In the genomic region with DNA sequence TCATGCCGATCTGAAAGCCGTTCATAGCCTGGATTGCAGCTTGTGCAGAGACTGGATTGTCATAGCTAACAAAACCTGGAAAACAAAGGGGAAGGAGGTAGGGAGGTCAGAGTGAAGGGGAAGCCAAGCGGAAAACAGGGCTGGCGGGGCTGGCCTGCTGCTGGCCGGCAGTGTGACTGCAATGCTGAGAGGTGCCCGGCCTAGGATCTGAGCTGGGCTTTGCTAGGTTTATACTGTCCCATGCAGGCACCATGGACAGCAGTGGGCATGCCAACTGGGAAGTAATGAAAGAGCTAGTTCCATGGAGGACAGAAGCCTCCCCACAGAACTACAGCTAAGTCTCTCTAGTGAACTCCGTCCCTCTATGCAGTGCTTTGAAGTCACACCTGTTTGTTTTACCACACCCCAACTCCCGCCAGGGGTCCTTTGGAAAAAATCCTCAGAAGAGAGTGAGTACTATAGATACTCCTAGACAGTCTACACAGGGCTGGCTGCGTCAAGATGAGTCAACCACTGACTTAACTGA, we compare ENCODE assay signal across 8 mouse cellular contexts.
DNase-seq lines count a peak whose midpoint lies in the region; ATAC-seq and TF ChIP-seq lines count a peak whose summit lies in the region.

No protein-coding gene starts in this region.

- H3K27ac ChIP-seq in cerebellum, adult 2 months (ENCODE audit: insufficient read depth, low read length): no peak overlapping the region
- peak overlapping the region; percentile 13; the same call in 1 of the 2 replicates for H3K27ac ChIP-seq in heart, embryonic 16.5 days (ENCODE audit: low read length)
- H3K27ac ChIP-seq in limb, embryonic 12.5 days: peak overlapping the region; percentile 35; the same call in 1 of the 2 replicates

- no peak for DNase-seq in frontal cortex, postnatal 36 days (ENCODE audit: low spot score in 2 of 2)
- DNase-seq in cerebellum, adult 2 months: peak; percentile 37 to 41
- DNase-seq in spleen, postnatal 4 days (ENCODE audit: low spot score in 2 of 2): no peak
- DNase-seq in left cerebral cortex, postnatal 25 days (ENCODE audit: low spot score in 2 of 2): no peak
- DNase-seq in lung, adult 2 months: no peak

- ATAC-seq in frontal cortex, adult (ENCODE audit: low TSS enrichment): peak; percentile 18
- ATAC-seq in heart, embryonic 16.5 days (replicated peaks; ENCODE audit: extremely low read depth, insufficient read depth, low FRiP score): peak; percentile 72; the same call in 1 of the 2 replicates
- ATAC-seq in limb, embryonic 12.5 days (ENCODE audit: insufficient number of reproducible peaks, insufficient read depth, low FRiP score, low TSS enrichment, low read depth): no peak

- peaks cover 9% of the 10 kb centered on the region; the same call in 1 of the 2 replicates for H3K36me3 ChIP-seq in heart, embryonic 16.5 days (ENCODE audit: control insufficient read depth, insufficient read depth)
- H3K36me3 ChIP-seq in limb, embryonic 12.5 days: no peaks in the 10 kb centered on the region

- no peaks in the 10 kb centered on the region for H3K9me3 ChIP-seq in heart, embryonic 16.5 days (replicated peaks; ENCODE audit: control insufficient read depth, low read length)
- H3K9me3 ChIP-seq in limb, embryonic 12.5 days: no peaks in the 10 kb centered on the region

- no peak overlapping the region for H3K4me3 ChIP-seq in cerebellum, adult 2 months (replicated peaks; ENCODE audit: insufficient read depth, low read depth, low read length)
- H3K4me3 ChIP-seq in heart, embryonic 16.5 days (ENCODE audit: low read length): no peak overlapping the region
- H3K4me3 ChIP-seq in limb, embryonic 12.5 days (replicated peaks): no peak overlapping the region
- no peak overlapping the region for H3K4me3 ChIP-seq in lung, adult 2 months (replicated peaks; ENCODE audit: extremely low read depth, low read depth, low read length)

- H3K4me2 ChIP-seq in heart, embryonic 16.5 days (ENCODE audit: low read depth, low read length): no peak overlapping the region
- H3K4me2 ChIP-seq in limb, embryonic 12.5 days: no peak overlapping the region

- no peaks in the 10 kb centered on the region for H3K27me3 ChIP-seq in cerebellum, adult 2 months (ENCODE audit: control insufficient read depth, insufficient read depth, low read length)
- no peaks in the 10 kb centered on the region for H3K27me3 ChIP-seq in heart, embryonic 16.5 days (ENCODE audit: control insufficient read depth, insufficient read depth, low read length)
- no peaks in the 10 kb centered on the region for H3K27me3 ChIP-seq in limb, embryonic 12.5 days

- WGBS in cerebellum, adult 2 months: 30% methylated on average over 9 of the region's 9 CpGs
- 56% methylated on average over 9 of the region's 9 CpGs for WGBS in heart, embryonic 16.5 days
- 63% methylated on average over 9 of the region's 9 CpGs for WGBS in limb, embryonic 12.5 days
- 64% methylated on average over 9 of the region's 9 CpGs for WGBS in lung, adult 2 months

- H3K4me1 ChIP-seq in cerebellum, adult 2 months (ENCODE audit: control insufficient read depth, insufficient read depth, low read length): peaks cover 6% of the 10 kb centered on the region
- peaks cover 2% of the 10 kb centered on the region; the same call in 1 of the 2 replicates for H3K4me1 ChIP-seq in heart, embryonic 16.5 days (ENCODE audit: control insufficient read depth, insufficient read depth, low read length)
- peaks cover 7% of the 10 kb centered on the region for H3K4me1 ChIP-seq in limb, embryonic 12.5 days (replicated peaks)
- 0 out of 2 replicates have a peak, but pooled peaks cover 2% of the 10 kb centered on the region for H3K4me1 ChIP-seq in lung, adult 2 months (ENCODE audit: control insufficient read depth, insufficient read depth, low read length)

- intact Hi-C loops in left cerebral cortex, postnatal 25 days (cut with DNase I): no loop called here

- no peak overlapping the region for H3K9ac ChIP-seq in heart, embryonic 16.5 days (ENCODE audit: low read length)
- no peak overlapping the region for H3K9ac ChIP-seq in limb, embryonic 12.5 days (replicated peaks)

- no peak for TF ChIP-seq POLR2A in cerebellum, adult 2 months (IDR thresholded peaks at IDR 0.05; ENCODE audit: borderline replicate concordance, insufficient read depth, low read length)
- no peak for TF ChIP-seq POLR2A in lung, adult 2 months (IDR thresholded peaks at IDR 0.05; ENCODE audit: borderline replicate concordance, extremely low read depth, low read depth, low read length)

- TF ChIP-seq CTCF in cerebellum, adult 2 months (IDR thresholded peaks at IDR 0.05; ENCODE audit: borderline replicate concordance, insufficient read depth, low read depth, low read length): no peak
- no peak for TF ChIP-seq CTCF in lung, adult 2 months (IDR thresholded peaks at IDR 0.05; ENCODE audit: insufficient read depth, low read length)

Comparison
In these comparisons a context has a peak if more than half of its experiments do, and no peak if none do; other contexts are left out.
1. DNase-seq: peak in cerebellum, adult 2 months (2 of 2); none in frontal cortex, postnatal 36 days (0 of 2), spleen, postnatal 4 days (0 of 2), left cerebral cortex, postnatal 25 days (0 of 2) and lung, adult 2 months (single experiment).